Mouse (Mus musculus) lung, postnatal 0 days (tissue): Measurements from ENCODE around the gene Aspn.
A peak's percentile ranks its signal among the peaks of the same experiment; 100 is the strongest.

Experiments
- CTCF ChIP-seq: IDR thresholded peaks from 2 replicates; pipeline ENCODE4 v1.5.1; 2016; ENCODE audit warnings: antibody characterized with exemption, mild to moderate bottlenecking
- EP300 ChIP-seq: IDR thresholded peaks from 2 replicates; pipeline ENCODE4 v1.6.1; 2016; ENCODE audit warnings: antibody characterized with exemption, mild to moderate bottlenecking, control low read depth

DNA sequence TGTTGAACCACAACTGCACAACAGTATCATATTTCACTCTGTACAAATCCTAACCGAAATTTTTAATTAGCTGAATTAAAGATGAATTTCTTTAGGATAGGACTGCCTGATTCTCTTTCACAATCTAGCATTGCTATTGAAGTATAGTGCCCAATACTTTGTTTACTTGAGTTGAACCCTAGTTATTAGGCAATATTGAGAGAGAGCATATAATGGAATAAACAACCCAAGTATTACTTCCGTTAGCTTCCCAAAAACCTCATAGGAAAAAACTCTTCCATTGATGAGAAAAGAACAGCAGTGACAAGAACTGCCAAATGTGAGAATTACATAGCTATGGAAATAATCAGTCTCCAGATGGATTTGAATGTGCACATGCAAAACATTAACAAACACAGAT, 18.0 kb upstream of the Aspn start:
- TF ChIP-seq CTCF (no peak), EP300 (peak; percentile 59)
